Comparison of ENCODE assay signal across 10 mouse cellular contexts in the genomic region with DNA sequence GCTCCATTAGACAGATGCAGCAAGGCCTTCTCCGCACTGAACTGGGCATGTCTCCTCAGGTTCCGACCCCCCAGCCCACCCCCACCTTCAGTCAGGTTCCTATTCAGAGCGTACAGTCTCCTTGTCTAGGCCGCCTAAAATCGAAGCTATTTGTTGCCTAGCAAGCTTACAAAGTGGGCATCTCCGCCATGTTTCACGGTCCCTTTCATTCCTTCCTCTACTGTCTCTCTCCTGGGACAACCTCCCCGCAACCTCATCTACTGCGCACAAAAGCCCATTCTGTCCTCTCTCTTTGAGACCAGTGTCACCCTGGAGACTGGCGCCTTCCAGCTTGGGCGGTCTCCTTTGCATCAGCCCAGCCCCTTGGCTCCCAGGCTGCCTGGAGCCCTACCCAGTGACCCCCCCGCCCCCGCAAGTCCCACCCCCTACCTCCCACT.
A peak's percentile ranks its signal among the peaks of the same experiment; 100 is the strongest.
DNase-seq lines count a peak whose midpoint lies in the region; ATAC-seq lines count a peak whose summit lies in the region.
"Had no signal": no experiment of that assay in that cellular context is flagged by ENCODE, and none has a peak within 500 bp of the region (broad histone marks: within the 10 kb centered on the region; RNA-seq: fewer than 3 reads in every experiment).

No protein-coding gene starts in this region.

- H3K9ac ChIP-seq in hindbrain, embryonic 14.5 days: no peak overlapping the region
- no peak overlapping the region for H3K9ac ChIP-seq in neural tube, embryonic 12.5 days
- no peak overlapping the region for H3K9ac ChIP-seq in intestine, embryonic 16.5 days (ENCODE audit: low read depth, low read length)

- peak; percentile 88 for ATAC-seq in hindbrain, embryonic 14.5 days (ENCODE audit: low FRiP score)
- peak; percentile 84 for ATAC-seq in neural tube, embryonic 12.5 days (ENCODE audit: low FRiP score, low read depth)
- no peak for ATAC-seq in megakaryocyte progenitor cell, adult 5-6 weeks (replicated peaks; ENCODE audit: poor library complexity)
- ATAC-seq in megakaryocyte, adult 5-6 weeks (ENCODE audit: poor library complexity, severe bottlenecking): no peak
- ATAC-seq in intestine, embryonic 16.5 days: no peak
- ATAC-seq: Patski had no signal

- no peak overlapping the region for H3K4me3 ChIP-seq in hindbrain, embryonic 14.5 days (replicated peaks; ENCODE audit: low read length)
- H3K4me3 ChIP-seq in neural tube, embryonic 12.5 days: no peak overlapping the region
- H3K4me3 ChIP-seq in intestine, embryonic 16.5 days (ENCODE audit: low read length): no peak overlapping the region
- H3K4me3 ChIP-seq: myocyte had no signal

- DNase-seq in frontal cortex, postnatal 10 days (ENCODE audit: low spot score in 2 of 2): peak; percentile 33 to 55
- no peak for DNase-seq in frontal cortex, postnatal 25 days (ENCODE audit: low spot score in 2 of 2)
- DNase-seq in embryo, embryonic 11 days: peak; percentile 48
- peak; percentile 69 for DNase-seq in hindbrain, embryonic 14.5 days (ENCODE audit: low spot score)

- H3K27ac ChIP-seq in hindbrain, embryonic 14.5 days: peak overlapping the region; percentile 84
- H3K27ac ChIP-seq in neural tube, embryonic 12.5 days: peak overlapping the region; percentile 82; the same call in 1 of the 2 replicates
- H3K27ac ChIP-seq in intestine, embryonic 16.5 days (ENCODE audit: low read length): no peak overlapping the region

- peak overlapping the region; percentile 11; the same call in 1 of the 2 replicates for H3K4me2 ChIP-seq in hindbrain, embryonic 14.5 days (replicated peaks)
- H3K4me2 ChIP-seq in neural tube, embryonic 12.5 days (replicated peaks): peak overlapping the region; percentile 24; the same call in 1 of the 2 replicates
- no peak overlapping the region for H3K4me2 ChIP-seq in intestine, embryonic 16.5 days (ENCODE audit: low read depth, low read length)

- H3K27me3 ChIP-seq in hindbrain, embryonic 14.5 days (ENCODE audit: control insufficient read depth, insufficient read depth, low read length): no peaks in the 10 kb centered on the region
- H3K27me3 ChIP-seq in neural tube, embryonic 12.5 days (replicated peaks): no peaks in the 10 kb centered on the region
- no peaks in the 10 kb centered on the region for H3K27me3 ChIP-seq in intestine, embryonic 16.5 days (replicated peaks; ENCODE audit: control insufficient read depth, insufficient read depth, low read length)

- H3K4me1 ChIP-seq in hindbrain, embryonic 14.5 days (replicated peaks; ENCODE audit: control insufficient read depth, insufficient read depth, low read length): peaks cover 15% of the 10 kb centered on the region
- peaks cover 23% of the 10 kb centered on the region for H3K4me1 ChIP-seq in neural tube, embryonic 12.5 days
- no peaks in the 10 kb centered on the region for H3K4me1 ChIP-seq in intestine, embryonic 16.5 days (ENCODE audit: control insufficient read depth, insufficient read depth, low read length)

- no peaks in the 10 kb centered on the region for H3K36me3 ChIP-seq in hindbrain, embryonic 14.5 days (replicated peaks; ENCODE audit: control insufficient read depth, insufficient read depth)
- no peaks in the 10 kb centered on the region for H3K36me3 ChIP-seq in neural tube, embryonic 12.5 days
- no peaks in the 10 kb centered on the region for H3K36me3 ChIP-seq in intestine, embryonic 16.5 days (ENCODE audit: control insufficient read depth, insufficient read depth, low read length)

- 13% methylated on average over 13 of the region's 13 CpGs for WGBS in hindbrain, embryonic 14.5 days
- 23% methylated on average over 13 of the region's 13 CpGs for WGBS in neural tube, embryonic 12.5 days
- 73% methylated on average over 13 of the region's 13 CpGs for WGBS in intestine, embryonic 16.5 days

- no peaks in the 10 kb centered on the region for H3K9me3 ChIP-seq in hindbrain, embryonic 14.5 days (ENCODE audit: control insufficient read depth, low read length)
- H3K9me3 ChIP-seq in neural tube, embryonic 12.5 days: no peaks in the 10 kb centered on the region
- no peaks in the 10 kb centered on the region for H3K9me3 ChIP-seq in intestine, embryonic 16.5 days (ENCODE audit: control insufficient read depth, low read length)

Comparison
In these comparisons a context has a peak if more than half of its experiments do, and no peak if none do; other contexts are left out.
1. DNase-seq: peak in frontal cortex, postnatal 10 days (2 of 2), embryo, embryonic 11 days (single experiment) and hindbrain, embryonic 14.5 days (single experiment); none in frontal cortex, postnatal 25 days (0 of 2).
2. ATAC-seq: peak in hindbrain, embryonic 14.5 days (single experiment) and neural tube, embryonic 12.5 days (single experiment); none in megakaryocyte progenitor cell, adult 5-6 weeks (single experiment), megakaryocyte, adult 5-6 weeks (single experiment) and intestine, embryonic 16.5 days (single experiment).